In the genomic region with DNA sequence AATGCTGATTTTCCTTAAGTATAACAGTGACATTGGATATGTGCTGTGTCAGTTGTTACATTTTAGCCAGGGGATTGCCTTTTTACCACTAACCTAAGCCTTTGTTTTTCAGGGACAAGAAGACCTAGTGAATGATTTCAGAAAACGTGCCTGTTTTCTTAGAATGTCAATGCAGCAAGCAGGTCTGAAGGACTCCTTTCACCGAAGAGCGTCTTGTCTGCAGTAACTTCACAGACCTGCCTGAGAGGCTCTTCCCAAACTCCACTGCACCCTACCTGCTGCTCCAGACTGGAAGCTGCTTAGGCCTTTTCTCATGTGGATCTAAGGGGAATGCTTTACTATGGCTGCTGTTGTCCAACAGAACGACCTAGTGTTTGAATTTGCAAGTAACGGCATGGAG, we compare ENCODE assay signal across 13 mouse cellular contexts. TPM values are rescaled to one million over a fixed set of nuclear protein-coding genes. Genes with fewer than 3 reads are reported as not detected.
A peak's percentile ranks its signal among the peaks of the same experiment; 100 is the strongest.
DNase-seq lines count a peak whose midpoint lies in the region; ATAC-seq and TF ChIP-seq lines count a peak whose summit lies in the region.
"Had no signal": no experiment of that assay in that cellular context is flagged by ENCODE, and none has a peak within 500 bp of the region (broad histone marks: within the 10 kb centered on the region; RNA-seq: fewer than 3 reads in every experiment).

No protein-coding gene starts in this region.

- H3K27me3 ChIP-seq in kidney, embryonic 16.5 days (ENCODE audit: insufficient read depth, low read length), result no peaks in the 10 kb centered on the region
- H3K27me3 ChIP-seq in kidney, embryonic 14.5 days (ENCODE audit: control insufficient read depth, insufficient read depth, low read length), result no peaks in the 10 kb centered on the region
- no peaks in the 10 kb centered on the region for H3K27me3 ChIP-seq in MEL (ENCODE audit: control insufficient read depth in 1 of 2, insufficient read depth in 2 of 2, low read length in 2 of 2)
- H3K27me3 ChIP-seq in liver, embryonic 13.5 days, result no peaks in the 10 kb centered on the region
- no peaks in the 10 kb centered on the region for H3K27me3 ChIP-seq in hindbrain, embryonic 14.5 days (ENCODE audit: control insufficient read depth, insufficient read depth, low read length)
- H3K27me3 ChIP-seq: embryonic facial prominence, embryonic 12.5 days; forebrain, embryonic 15.5 days; Patski had no signal

- WGBS in kidney, embryonic 16.5 days, result 69% methylated on average over 5 of the region's 5 CpGs
- 74% methylated on average over 5 of the region's 5 CpGs for WGBS in kidney, embryonic 14.5 days
- whole genome bisulfite sequencing in liver, embryonic 13.5 days (ENCODE audit: insufficient replicate concordance), result 27% methylated on average over 5 of the region's 5 CpGs
- 83% methylated on average over 5 of the region's 5 CpGs for WGBS in hindbrain, embryonic 14.5 days

- no peak for ATAC-seq in kidney, embryonic 16.5 days (ENCODE audit: low FRiP score, low TSS enrichment)
- no peak for ATAC-seq in kidney, embryonic 14.5 days (ENCODE audit: low FRiP score, low TSS enrichment)
- no peak for ATAC-seq in liver, embryonic 13.5 days (ENCODE audit: low read depth)
- no peak for ATAC-seq in hindbrain, embryonic 14.5 days (ENCODE audit: low FRiP score)
- ATAC-seq: forebrain, embryonic 15.5 days; Patski had no signal

- H3K9me3 ChIP-seq in kidney, embryonic 16.5 days (ENCODE audit: low read length), result no peaks in the 10 kb centered on the region
- H3K9me3 ChIP-seq in kidney, embryonic 14.5 days (ENCODE audit: control insufficient read depth, low read length), result no peaks in the 10 kb centered on the region
- no peaks in the 10 kb centered on the region for H3K9me3 ChIP-seq in MEL (replicated peaks; ENCODE audit: insufficient read depth, low read length)
- H3K9me3 ChIP-seq in liver, embryonic 13.5 days (replicated peaks), result no peaks in the 10 kb centered on the region
- no peaks in the 10 kb centered on the region for H3K9me3 ChIP-seq in hindbrain, embryonic 14.5 days (ENCODE audit: control insufficient read depth, low read length)
- H3K9me3 ChIP-seq: embryonic facial prominence, embryonic 12.5 days; forebrain, embryonic 15.5 days had no signal

- H3K4me1 ChIP-seq in kidney, embryonic 16.5 days (ENCODE audit: insufficient read depth, low read length), result no peaks in the 10 kb centered on the region
- no peaks in the 10 kb centered on the region for H3K4me1 ChIP-seq in kidney, embryonic 14.5 days (ENCODE audit: control insufficient read depth, insufficient read depth, low read length)
- H3K4me1 ChIP-seq in MEL (ENCODE audit: control insufficient read depth in 1 of 2, insufficient read depth in 2 of 2, low read length in 2 of 2), result peaks cover 34 to 40% of the 10 kb centered on the region in 2 experiments
- peaks cover 78% of the 10 kb centered on the region for H3K4me1 ChIP-seq in liver, embryonic 13.5 days (replicated peaks)
- H3K4me1 ChIP-seq in hindbrain, embryonic 14.5 days (replicated peaks; ENCODE audit: control insufficient read depth, insufficient read depth, low read length), result no peaks in the 10 kb centered on the region
- H3K4me1 ChIP-seq: embryonic facial prominence, embryonic 12.5 days; forebrain, embryonic 15.5 days had no signal

- DNase-seq in heart, adult 11 months, result peak; percentile 54
- no peak for DNase-seq in heart, postnatal 25 days (ENCODE audit: low spot score)
- DNase-seq in MEL (ENCODE audit: low read depth, low spot score), result no peak
- DNase-seq in liver, embryonic 13.5 days, result no peak
- DNase-seq in hindbrain, embryonic 14.5 days (ENCODE audit: low spot score), result no peak
- no peak for DNase-seq in MN1 (ENCODE audit: low spot score)
- DNase-seq: cerebellum, adult 18-20 months; gastrocnemius, postnatal 14 days had no signal

- H3K36me3 ChIP-seq in kidney, embryonic 16.5 days (ENCODE audit: insufficient read depth, low read length), result no peaks in the 10 kb centered on the region
- H3K36me3 ChIP-seq in kidney, embryonic 14.5 days (ENCODE audit: control insufficient read depth, insufficient read depth, low read length), result no peaks in the 10 kb centered on the region; the same call in 1 of the 2 replicates
- H3K36me3 ChIP-seq in MEL (ENCODE audit: control insufficient read depth in 1 of 2, insufficient read depth in 2 of 2, low read length in 2 of 2), result peaks cover 6 to 63% of the 10 kb centered on the region in 2 experiments
- H3K36me3 ChIP-seq in liver, embryonic 13.5 days, result peaks cover 7% of the 10 kb centered on the region
- no peaks in the 10 kb centered on the region for H3K36me3 ChIP-seq in hindbrain, embryonic 14.5 days (replicated peaks; ENCODE audit: control insufficient read depth, insufficient read depth)
- H3K36me3 ChIP-seq: embryonic facial prominence, embryonic 12.5 days; forebrain, embryonic 15.5 days had no signal

- H3K9ac ChIP-seq in kidney, embryonic 16.5 days (replicated peaks; ENCODE audit: low read length), result no peak overlapping the region
- no peak overlapping the region for H3K9ac ChIP-seq in kidney, embryonic 14.5 days (ENCODE audit: low read depth, low read length)
- peak overlapping the region; percentile 70 for H3K9ac ChIP-seq in MEL (ENCODE audit: control insufficient read depth, low read depth, low read length, poor library complexity, severe bottlenecking)
- H3K9ac ChIP-seq in liver, embryonic 13.5 days, result peak overlapping the region; percentile 73
- no peak overlapping the region for H3K9ac ChIP-seq in hindbrain, embryonic 14.5 days
- H3K9ac ChIP-seq: embryonic facial prominence, embryonic 12.5 days; forebrain, embryonic 15.5 days had no signal

- no peak for TF ChIP-seq CTCF in MEL (IDR thresholded peaks at IDR 0.05 in 2 of 3, conservative IDR thresholded peaks at IDR 0.05 in 1 of 3; ENCODE audit: control insufficient read depth in 1 of 3, insufficient read depth in 1 of 3, low read depth in 2 of 3, low read length in 3 of 3, poor library complexity in 1 of 3, severe bottlenecking in 1 of 3)

- 0 out of 2 replicates have a peak overlapping the region, but pooled peaks have one; percentile 1 for H3K4me2 ChIP-seq in kidney, embryonic 16.5 days (replicated peaks; ENCODE audit: low read depth, low read length)
- no peak overlapping the region for H3K4me2 ChIP-seq in kidney, embryonic 14.5 days (replicated peaks; ENCODE audit: low read depth, low read length)
- peak overlapping the region; percentile 71 for H3K4me2 ChIP-seq in liver, embryonic 13.5 days
- no peak overlapping the region for H3K4me2 ChIP-seq in hindbrain, embryonic 14.5 days (replicated peaks)
- H3K4me2 ChIP-seq: embryonic facial prominence, embryonic 12.5 days; forebrain, embryonic 15.5 days had no signal

- no peak for TF ChIP-seq RAD21 in MEL (IDR thresholded peaks at IDR 0.05; ENCODE audit: low read depth, low read length)

- no peak for TF ChIP-seq POLR2A in MEL (IDR thresholded peaks at IDR 0.05; ENCODE audit: control insufficient read depth in 1 of 2, insufficient read depth in 1 of 2, low read depth in 1 of 2, low read length in 2 of 2, poor library complexity in 1 of 2)

- intact Hi-C loops in heart, postnatal 25 days (cut with DNase I), result no loop called here

- no peak overlapping the region for H3K4me3 ChIP-seq in kidney, embryonic 16.5 days (ENCODE audit: low read length)
- H3K4me3 ChIP-seq in kidney, embryonic 14.5 days (ENCODE audit: low read length), result no peak overlapping the region
- H3K4me3 ChIP-seq in MEL (ENCODE audit: control insufficient read depth in 1 of 2, insufficient read depth in 1 of 2, low read depth in 2 of 2, low read length in 2 of 2), result peak overlapping the region in 1 of 2 experiments; percentile 58; a peak in 2 of 4 replicates
- H3K4me3 ChIP-seq in liver, embryonic 13.5 days (replicated peaks), result peak overlapping the region; percentile 52
- no peak overlapping the region for H3K4me3 ChIP-seq in hindbrain, embryonic 14.5 days (replicated peaks; ENCODE audit: low read length)
- H3K4me3 ChIP-seq: embryonic facial prominence, embryonic 12.5 days; forebrain, embryonic 15.5 days had no signal

- no peak for TF ChIP-seq EP300 in MEL (IDR thresholded peaks at IDR 0.05; ENCODE audit: low read depth in 1 of 2, low read length in 2 of 2)

- H3K79me2 ChIP-seq in MEL (ENCODE audit: control insufficient read depth, insufficient read depth, low read length, poor library complexity), result peaks cover 64% of the 10 kb centered on the region

- peak overlapping the region; percentile 60; the same call in 1 of the 2 replicates for H3K27ac ChIP-seq in kidney, embryonic 16.5 days (ENCODE audit: low read length)
- no peak overlapping the region for H3K27ac ChIP-seq in kidney, embryonic 14.5 days (ENCODE audit: low read depth, low read length)
- H3K27ac ChIP-seq in MEL (ENCODE audit: control insufficient read depth, low read depth, low read length), result peak overlapping the region; percentile 94
- peak overlapping the region; percentile 95 for H3K27ac ChIP-seq in liver, embryonic 13.5 days
- no peak overlapping the region for H3K27ac ChIP-seq in hindbrain, embryonic 14.5 days
- H3K27ac ChIP-seq: embryonic facial prominence, embryonic 12.5 days; forebrain, embryonic 15.5 days had no signal

RNA-seq across cellular contexts. Expression of a gene that starts 51.5 kb away (rescaled TPM):
- 10 to 100 TPM; 65.5 to 75.5 TPM for total RNA-seq in heart, postnatal 25 days (2021)
- polyA plus RNA-seq in kidney, embryonic 16.5 days (2015; fragmentation: Nextera tagmentation; extraction: Ambion mirVana), result 114 and 118 TPM in 2 replicates
- polyA plus RNA-seq in kidney, embryonic 14.5 days (2014; fragmentation: Nextera tagmentation; extraction: Ambion mirVana), result 135 and 166 TPM in 2 replicates
- total RNA-seq in MEL (2012; rRNA removed), result 175 and 182 TPM in 2 replicates
- polyA plus RNA-seq in MEL (2012; ENCODE audit: insufficient read depth in 1 of 2, insufficient read length in 2 of 2, low read depth in 1 of 2, low replicate concordance in 2 of 2, missing spikeins in 1 of 2), result 100 to 1,000 TPM; 135 to 616 TPM
- polyA plus RNA-seq in liver, embryonic 13.5 days (2015; fragmentation: Nextera tagmentation; extraction: Ambion mirVana), result 53.6 and 62.6 TPM in 2 replicates
- polyA plus RNA-seq in hindbrain, embryonic 14.5 days (2014; fragmentation: Nextera tagmentation; extraction: Ambion mirVana), result 109 and 115 TPM in 2 replicates

RNA-seq across cellular contexts. Expression of a gene that starts 54.7 kb away (rescaled TPM):
- total RNA-seq in heart, postnatal 25 days (2021), result 10 to 100 TPM; 18.8 to 21.6 TPM
- polyA plus RNA-seq in kidney, embryonic 16.5 days (2015; fragmentation: Nextera tagmentation; extraction: Ambion mirVana), result 37.0 and 39.1 TPM in 2 replicates
- 47.1 and 64.8 TPM in 2 replicates for polyA plus RNA-seq in kidney, embryonic 14.5 days (2014; fragmentation: Nextera tagmentation; extraction: Ambion mirVana)
- total RNA-seq in MEL (2012; rRNA removed), result 14.5 and 15.9 TPM in 2 replicates
- 10 to 100 TPM; 22.1 to 87.6 TPM for polyA plus RNA-seq in MEL (2012; ENCODE audit: insufficient read depth in 1 of 2, insufficient read length in 2 of 2, low read depth in 1 of 2, low replicate concordance in 2 of 2, missing spikeins in 1 of 2)
- polyA plus RNA-seq in liver, embryonic 13.5 days (2015; fragmentation: Nextera tagmentation; extraction: Ambion mirVana), result 17.6 and 20.6 TPM in 2 replicates
- 40.5 and 40.9 TPM in 2 replicates for polyA plus RNA-seq in hindbrain, embryonic 14.5 days (2014; fragmentation: Nextera tagmentation; extraction: Ambion mirVana)

RNA-seq across cellular contexts. Expression of a gene that starts 55.0 kb away (rescaled TPM):
- 10 to 100 TPM; 15.2 to 17.0 TPM for total RNA-seq in heart, postnatal 25 days (2021)
- 10.2 and 10.3 TPM in 2 replicates for polyA plus RNA-seq in kidney, embryonic 16.5 days (2015; fragmentation: Nextera tagmentation; extraction: Ambion mirVana)
- polyA plus RNA-seq in kidney, embryonic 14.5 days (2014; fragmentation: Nextera tagmentation; extraction: Ambion mirVana), result 13.9 and 18.5 TPM in 2 replicates
- 21.5 and 27.3 TPM in 2 replicates for total RNA-seq in MEL (2012; rRNA removed)
- polyA plus RNA-seq in MEL (2012; ENCODE audit: insufficient read depth in 1 of 2, insufficient read length in 2 of 2, low read depth in 1 of 2, low replicate concordance in 2 of 2, missing spikeins in 1 of 2), result 10 to 100 TPM; 24.2 to 43.1 TPM
- 11.9 and 13.8 TPM in 2 replicates for polyA plus RNA-seq in liver, embryonic 13.5 days (2015; fragmentation: Nextera tagmentation; extraction: Ambion mirVana)
- polyA plus RNA-seq in hindbrain, embryonic 14.5 days (2014; fragmentation: Nextera tagmentation; extraction: Ambion mirVana), result 3.8 and 3.9 TPM in 2 replicates

Comparison
In these comparisons a context has a peak if more than half of its experiments do, and no peak if none do; other contexts are left out.
1. H3K27ac ChIP-seq: peak in kidney, embryonic 16.5 days (single experiment), MEL (single experiment) and liver, embryonic 13.5 days (single experiment); none in kidney, embryonic 14.5 days (single experiment) and hindbrain, embryonic 14.5 days (single experiment).
2. H3K4me2 ChIP-seq: peak in kidney, embryonic 16.5 days (single experiment) and liver, embryonic 13.5 days (single experiment); none in kidney, embryonic 14.5 days (single experiment) and hindbrain, embryonic 14.5 days (single experiment).
3. H3K9ac ChIP-seq: peak in MEL (single experiment) and liver, embryonic 13.5 days (single experiment); none in kidney, embryonic 16.5 days (single experiment), kidney, embryonic 14.5 days (single experiment) and hindbrain, embryonic 14.5 days (single experiment).